Mouse (Mus musculus) limb, embryonic 11.5 days (tissue): ENCODE measurements around the gene Cntn5. TPM values are rescaled to one million over a fixed set of nuclear protein-coding genes. Genes with fewer than 3 reads are reported as not detected.

Experiments used
- ATAC-seq: fragments of 200-750 bp; cut with Nextera tagmentation; 2 replicates; pipeline ENCODE4 v1.8.0; 2017; ENCODE audit warnings: low read depth; ENCODE audit not compliant: insufficient number of reproducible peaks, low FRiP score, low TSS enrichment
- DNase-seq: peaks from one replicate; pipeline ENCODE4 v3.0.0-alpha.2; 2015; ENCODE audit warnings: low spot score
- H3K27ac ChIP-seq: fragments of 300-500 bp; sonication (generic); replicated peaks from 2 replicates; pipeline ENCODE4 v1.5.1; 2014; ENCODE audit warnings: low read depth, mild to moderate bottlenecking, low read length
- H3K27me3 ChIP-seq: fragments of 300-500 bp; sonication (generic); 2 replicates; pipeline ENCODE4 v1.6.1; 2014; ENCODE audit warnings: mild to moderate bottlenecking, low read length, mixed read lengths; ENCODE audit not compliant: control insufficient read depth, insufficient read depth
- H3K36me3 ChIP-seq: fragments of 300-500 bp; sonication (generic); 2 replicates; pipeline ENCODE4 v1.6.1; 2014; ENCODE audit warnings: mild to moderate bottlenecking, low read length, moderate library complexity, mixed read lengths; ENCODE audit not compliant: control insufficient read depth, insufficient read depth
- H3K4me1 ChIP-seq: fragments of 300-500 bp; sonication (generic); 2 replicates; pipeline ENCODE4 v1.6.1; 2014; ENCODE audit warnings: low read length, mixed read lengths; ENCODE audit not compliant: control insufficient read depth, insufficient read depth
- H3K4me2 ChIP-seq: fragments of 300-500 bp; sonication (generic); 2 replicates; pipeline ENCODE4 v1.6.1; 2014; ENCODE audit warnings: low read depth, mild to moderate bottlenecking, moderate library complexity; ENCODE audit not compliant: severe bottlenecking
- H3K4me3 ChIP-seq: fragments of 300-500 bp; sonication (generic); 2 replicates; pipeline ENCODE4 v1.5.1; 2014; ENCODE audit warnings: low read depth, low read length
- H3K9ac ChIP-seq: fragments of 300-500 bp; sonication (generic); 2 replicates; pipeline ENCODE4 v1.6.1; 2014; ENCODE audit warnings: mild to moderate bottlenecking, low read length
- H3K9me3 ChIP-seq: fragments of 300-500 bp; sonication (generic); 2 replicates; pipeline ENCODE4 v1.6.1; 2016; ENCODE audit warnings: low read length; ENCODE audit not compliant: control insufficient read depth
- WGBS: fragments of 180-500 bp; shearing (Covaris S2); extraction: QIAGEN DNeasy Blood & Tissue Kit; methylation state at CpG from one replicate; pipeline ENCODE4 v1.1.7; 2014; 5-methylcytosine and 5-hydroxymethylcytosine counted together
- polyA plus RNA-seq: library from polyadenylated mRNA; unstranded; fragments of >200 nt; fragmentation: Nextera tagmentation; extraction: Ambion mirVana; gene quantifications from 2 replicates; pipeline ENCODE4 v1.2.1, GENCODE M21; 2014

Gene Cntn5
- polyA plus RNA-seq, 1 experiment from 2014 or later = 0.53 TPM

DNA sequence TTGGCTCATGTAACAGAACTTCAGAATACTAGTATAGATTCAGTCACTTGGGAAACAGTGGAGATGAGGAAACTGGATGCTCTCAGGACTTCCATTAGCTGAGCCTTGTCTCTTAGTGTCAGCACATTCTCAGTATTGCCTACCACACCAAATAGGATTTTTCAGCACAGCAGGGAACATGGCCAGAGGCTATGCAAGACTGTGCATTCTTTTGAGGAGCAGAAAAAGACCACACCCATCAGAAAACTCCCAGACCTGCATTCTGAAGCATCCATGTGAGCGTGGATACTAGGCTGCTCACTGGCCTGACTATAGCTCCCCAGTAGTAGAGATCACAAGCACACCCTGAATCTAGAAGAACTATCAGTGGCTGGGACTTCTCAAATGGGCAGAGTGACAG lies 564.9 kb downstream of the Cntn5 start:
- ATAC-seq = no peak
- 74% methylated on average over 1 of the region's 1 CpGs for WGBS

DNA sequence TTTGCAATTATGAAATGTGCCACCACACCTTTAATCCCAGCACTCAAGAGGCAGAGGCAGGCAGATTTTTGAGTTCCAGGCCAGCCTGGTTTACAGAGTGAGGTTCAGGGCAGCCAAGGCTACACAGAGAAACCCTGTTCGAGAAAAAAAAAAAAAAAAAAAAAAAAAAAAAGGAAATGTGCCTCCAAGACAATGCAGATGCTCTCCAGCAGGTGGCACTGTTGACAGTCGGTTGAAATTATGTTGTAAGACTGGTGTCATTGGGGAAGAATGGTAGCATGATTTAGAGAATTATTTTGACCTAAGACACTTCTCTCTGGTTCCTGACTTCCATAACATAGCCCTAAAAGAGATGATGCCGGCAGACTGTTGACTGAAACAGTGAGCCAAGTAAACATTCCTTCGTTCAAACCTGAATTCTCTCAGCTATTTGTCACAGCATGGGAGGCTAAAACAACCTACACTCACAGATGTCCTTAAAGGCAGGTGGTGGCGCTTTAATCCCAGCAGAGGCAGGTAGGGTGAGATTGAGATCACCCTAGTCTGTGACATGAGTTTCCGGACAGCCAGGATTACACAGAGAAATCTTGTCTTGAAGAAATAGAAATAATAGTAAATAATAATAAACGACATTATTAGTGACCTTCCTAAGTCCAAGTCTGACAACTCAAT lies 579.7 kb downstream of the Cntn5 start:
- H3K4me1 ChIP-seq = no peaks in the 10 kb centered on the region
- no peak overlapping the region for H3K4me2 ChIP-seq
- no peak overlapping the region for H3K9ac ChIP-seq
- no peak overlapping the region for H3K27ac ChIP-seq
- H3K27me3 ChIP-seq = no peaks in the 10 kb centered on the region
- no peak overlapping the region for H3K4me3 ChIP-seq
- ATAC-seq (no peak), DNase-seq (peak; percentile 77)
- 43% methylated on average over 7 of the region's 7 CpGs for WGBS
- H3K36me3 ChIP-seq = no peaks in the 10 kb centered on the region
- no peaks in the 10 kb centered on the region for H3K9me3 ChIP-seq

More for the DNA sequence above, 564.9 kb downstream of the Cntn5 start:
- no peaks in the 10 kb centered on the region for H3K27me3 ChIP-seq
- H3K4me1 ChIP-seq = no peaks in the 10 kb centered on the region
- H3K4me2 ChIP-seq = no peak overlapping the region
- H3K4me3 ChIP-seq = no peak overlapping the region
- no peak overlapping the region for H3K9ac ChIP-seq
- no peak for DNase-seq
- no peaks in the 10 kb centered on the region for H3K9me3 ChIP-seq
- H3K36me3 ChIP-seq = no peaks in the 10 kb centered on the region
- no peak overlapping the region for H3K27ac ChIP-seq

DNA sequence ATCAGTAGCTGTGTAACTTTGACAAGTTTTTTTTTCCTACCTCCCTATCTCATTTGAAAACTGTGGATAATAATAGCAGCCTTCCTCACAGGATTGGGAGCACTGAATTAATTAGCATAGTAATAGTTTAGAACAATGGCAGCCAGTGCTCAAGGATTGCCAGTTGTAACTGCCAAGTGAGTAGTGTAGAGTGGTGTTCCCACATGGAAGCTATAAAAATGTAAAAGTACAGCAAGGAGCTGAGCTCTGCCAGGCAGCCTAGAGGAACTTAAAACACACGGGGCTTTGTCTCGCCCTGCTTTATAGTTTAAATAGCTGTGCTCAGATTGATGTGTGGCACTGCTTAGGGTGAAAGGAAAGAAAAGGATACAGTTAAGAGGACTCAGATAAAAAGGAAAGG lies 635.2 kb downstream of the Cntn5 start:
- Histone ChIP-seq H3K4me2 (no peak overlapping the region), H3K27me3 (no peaks in the 10 kb centered on the region), H3K9ac (no peak overlapping the region), H3K9me3 (no peaks in the 10 kb centered on the region), H3K27ac (no peak overlapping the region), H3K36me3 (no peaks in the 10 kb centered on the region), H3K4me3 (no peak overlapping the region), H3K4me1 (no peaks in the 10 kb centered on the region)
- DNase-seq (peak; percentile 38), ATAC-seq (peak; percentile 68)
- 11% methylated on average over 2 of the region's 2 CpGs for WGBS

DNA sequence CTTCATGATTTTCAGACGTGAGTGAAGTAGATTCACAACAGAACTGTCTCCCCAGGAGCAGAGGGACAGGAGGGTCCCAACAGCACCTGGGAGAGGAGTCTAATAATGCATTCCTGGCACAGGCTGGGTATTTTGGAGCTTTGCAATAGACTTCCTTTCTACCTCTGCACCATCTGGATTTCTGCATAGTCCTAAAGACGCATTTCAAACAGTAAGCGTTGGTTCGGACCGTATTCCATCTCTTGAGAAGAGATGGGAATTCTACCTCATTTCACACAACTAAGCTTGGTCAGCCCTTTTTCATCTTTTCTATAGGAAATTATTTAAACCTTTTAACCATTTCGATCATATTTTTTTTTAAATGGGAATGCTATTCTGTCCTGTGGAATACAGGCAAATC lies 635.7 kb downstream of the Cntn5 start:
- H3K4me2 ChIP-seq = no peak overlapping the region
- H3K4me3 ChIP-seq = no peak overlapping the region
- DNase-seq (no peak), ATAC-seq (no peak)
- H3K36me3 ChIP-seq = no peaks in the 10 kb centered on the region
- H3K4me1 ChIP-seq = no peaks in the 10 kb centered on the region
- H3K27ac ChIP-seq = no peak overlapping the region
- no peak overlapping the region for H3K9ac ChIP-seq
- 74% methylated on average over 6 of the region's 6 CpGs for WGBS
- no peaks in the 10 kb centered on the region for H3K27me3 ChIP-seq
- H3K9me3 ChIP-seq = no peaks in the 10 kb centered on the region

DNA sequence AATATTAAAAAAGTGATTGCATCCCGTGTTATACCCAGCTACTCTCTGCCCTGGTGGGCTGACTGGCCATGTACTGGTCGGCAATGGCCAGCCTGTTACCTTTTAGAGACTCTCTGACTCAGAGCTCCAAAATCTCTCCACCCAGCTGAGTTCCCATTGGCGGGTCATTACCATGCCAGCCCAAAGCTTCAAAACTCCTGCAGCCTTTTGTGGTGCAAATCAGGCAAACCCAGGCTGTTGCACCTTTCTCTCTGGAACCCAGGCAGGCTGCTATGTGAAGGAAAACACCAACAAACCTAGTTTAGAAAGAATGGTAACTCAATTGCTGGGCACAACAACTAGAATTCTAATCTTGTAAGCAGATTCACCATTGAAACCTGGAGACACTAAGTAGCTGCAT lies 639.0 kb downstream of the Cntn5 start:
- ATAC-seq = no peak

DNA sequence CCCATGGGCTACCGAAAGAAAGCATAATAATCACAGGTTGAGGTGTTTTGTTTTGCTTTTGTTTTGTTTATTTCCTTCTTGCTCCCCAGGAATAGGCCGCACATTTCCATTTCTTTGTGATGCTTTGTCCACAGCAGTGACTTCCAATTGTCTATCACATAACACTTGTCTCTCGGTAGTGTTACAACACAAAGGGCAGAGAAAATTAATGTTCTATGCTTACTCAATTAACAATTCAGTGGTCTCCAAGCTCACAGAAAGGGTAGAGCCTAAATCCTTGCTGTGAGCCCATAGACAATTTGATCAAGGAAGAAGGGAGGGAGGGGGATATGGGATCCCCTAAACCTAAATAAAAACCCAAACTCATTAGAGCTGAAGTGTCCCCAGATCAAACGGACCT lies 671.2 kb downstream of the Cntn5 start:
- no peaks in the 10 kb centered on the region for H3K27me3 ChIP-seq
- DNase-seq (no peak), ATAC-seq (no peak)
- no peaks in the 10 kb centered on the region for H3K36me3 ChIP-seq
- WGBS = 86% methylated on average over 4 of the region's 4 CpGs
- H3K4me3 ChIP-seq = no peak overlapping the region
- no peak overlapping the region for H3K9ac ChIP-seq
- no peaks in the 10 kb centered on the region for H3K9me3 ChIP-seq
- H3K4me2 ChIP-seq = no peak overlapping the region
- no peaks in the 10 kb centered on the region for H3K4me1 ChIP-seq
- no peak overlapping the region for H3K27ac ChIP-seq

More for the DNA sequence above, 639.0 kb downstream of the Cntn5 start:
- Histone ChIP-seq H3K36me3 (no peaks in the 10 kb centered on the region), H3K9me3 (no peaks in the 10 kb centered on the region), H3K4me2 (no peak overlapping the region), H3K27me3 (no peaks in the 10 kb centered on the region), H3K27ac (no peak overlapping the region), H3K4me3 (no peak overlapping the region), H3K4me1 (no peaks in the 10 kb centered on the region), H3K9ac (no peak overlapping the region)
- WGBS = 41% methylated on average over 3 of the region's 3 CpGs
- DNase-seq = no peak

DNA sequence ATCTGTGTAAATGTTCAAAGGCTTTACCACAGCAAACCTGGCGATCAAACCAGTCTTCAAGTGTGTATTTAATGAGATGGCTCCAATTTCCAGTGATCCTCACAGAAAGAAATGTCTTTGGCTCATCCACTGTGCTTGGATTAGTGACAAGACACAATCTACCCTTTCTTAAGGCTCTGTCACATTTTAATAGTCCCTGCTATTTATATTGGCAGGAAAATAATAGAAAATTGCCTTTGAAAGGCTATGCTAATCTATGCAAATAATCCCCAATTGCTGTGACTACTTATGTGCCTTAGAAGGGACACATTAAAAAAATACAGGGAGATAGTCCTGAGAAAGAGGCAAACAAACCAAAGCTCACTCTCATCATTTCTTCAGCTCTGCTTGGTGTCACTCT lies 672.5 kb downstream of the Cntn5 start:
- Histone ChIP-seq H3K9me3 (no peaks in the 10 kb centered on the region), H3K27me3 (no peaks in the 10 kb centered on the region), H3K9ac (no peak overlapping the region), H3K4me1 (no peaks in the 10 kb centered on the region), H3K27ac (no peak overlapping the region), H3K36me3 (no peaks in the 10 kb centered on the region), H3K4me3 (no peak overlapping the region), H3K4me2 (no peak overlapping the region)
- WGBS = 68% methylated on average over 1 of the region's 1 CpGs
- DNase-seq (no peak), ATAC-seq (no peak)

DNA sequence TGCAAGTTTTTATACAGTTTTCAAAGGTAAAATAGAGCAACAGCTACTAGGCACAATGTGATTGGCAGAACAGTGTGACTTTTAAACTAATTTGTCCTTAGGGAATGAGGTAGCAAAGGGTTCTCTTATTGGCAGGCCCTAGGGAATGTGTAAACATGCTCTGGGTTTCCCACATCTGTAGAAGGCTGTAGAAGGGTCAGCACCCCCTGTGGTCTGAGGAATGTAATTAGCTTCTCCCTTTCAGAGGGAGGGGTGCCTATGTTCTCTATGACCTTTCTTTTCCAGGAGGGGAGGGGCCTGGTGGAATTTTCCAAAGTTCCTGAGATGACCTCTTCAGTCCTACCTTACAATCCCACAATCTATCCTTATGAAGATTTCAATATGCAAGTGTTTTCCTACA lies 673.6 kb downstream of the Cntn5 start:
- Histone ChIP-seq H3K27me3 (no peaks in the 10 kb centered on the region), H3K27ac (no peak overlapping the region), H3K4me3 (no peak overlapping the region), H3K36me3 (no peaks in the 10 kb centered on the region), H3K9me3 (no peaks in the 10 kb centered on the region), H3K9ac (no peak overlapping the region), H3K4me2 (no peak overlapping the region), H3K4me1 (no peaks in the 10 kb centered on the region)
- DNase-seq (peak; percentile 22), ATAC-seq (peak; percentile 48; the same call in 1 of the 2 replicates)

DNA sequence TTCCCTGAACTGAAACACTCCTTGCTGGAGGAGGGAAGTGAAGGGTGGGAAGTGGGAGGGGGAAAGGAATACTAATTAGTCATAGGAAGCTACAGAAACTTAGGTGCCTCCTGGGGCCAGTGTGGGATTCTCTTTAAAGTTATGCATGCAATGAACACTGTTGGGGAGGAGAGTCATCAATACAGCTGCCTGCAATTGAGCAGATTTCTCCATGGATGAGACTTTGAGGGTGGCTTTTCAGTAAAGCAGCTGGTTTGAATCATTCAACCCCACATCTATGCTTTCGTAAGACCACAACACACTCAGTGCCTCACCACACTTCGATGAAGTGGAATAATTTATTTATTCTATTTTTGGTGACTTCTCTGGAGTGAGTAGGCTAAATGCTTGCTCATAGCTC lies 674.9 kb downstream of the Cntn5 start:
- ATAC-seq = no peak
- 33% methylated on average over 2 of the region's 2 CpGs for WGBS
- no peaks in the 10 kb centered on the region for H3K4me1 ChIP-seq
- H3K4me2 ChIP-seq = no peak overlapping the region
- no peak overlapping the region for H3K27ac ChIP-seq
- H3K4me3 ChIP-seq = no peak overlapping the region
- H3K27me3 ChIP-seq = no peaks in the 10 kb centered on the region
- H3K9ac ChIP-seq = no peak overlapping the region
- H3K9me3 ChIP-seq = no peaks in the 10 kb centered on the region
- H3K36me3 ChIP-seq = no peaks in the 10 kb centered on the region
- no peak for DNase-seq
